Mouse (Mus musculus) cerebellum, postnatal 14 days (tissue): ENCODE measurements around the gene Ckap4.
A peak's percentile ranks its signal among the peaks of the same experiment; 100 is the strongest.
"Not testable (repeated sequence)": the region's sequence is repeated elsewhere in the genome, so short reads cannot be mapped to it uniquely, and the experiment has no call there.

ENCODE experiments used
- DNase-seq, 2 experiments: peaks; one replicate each; pipeline ENCODE4 v3.0.0; 2021; ENCODE audit warnings: mixed read lengths in 2 of 2

Ckap4 gene

DNA sequence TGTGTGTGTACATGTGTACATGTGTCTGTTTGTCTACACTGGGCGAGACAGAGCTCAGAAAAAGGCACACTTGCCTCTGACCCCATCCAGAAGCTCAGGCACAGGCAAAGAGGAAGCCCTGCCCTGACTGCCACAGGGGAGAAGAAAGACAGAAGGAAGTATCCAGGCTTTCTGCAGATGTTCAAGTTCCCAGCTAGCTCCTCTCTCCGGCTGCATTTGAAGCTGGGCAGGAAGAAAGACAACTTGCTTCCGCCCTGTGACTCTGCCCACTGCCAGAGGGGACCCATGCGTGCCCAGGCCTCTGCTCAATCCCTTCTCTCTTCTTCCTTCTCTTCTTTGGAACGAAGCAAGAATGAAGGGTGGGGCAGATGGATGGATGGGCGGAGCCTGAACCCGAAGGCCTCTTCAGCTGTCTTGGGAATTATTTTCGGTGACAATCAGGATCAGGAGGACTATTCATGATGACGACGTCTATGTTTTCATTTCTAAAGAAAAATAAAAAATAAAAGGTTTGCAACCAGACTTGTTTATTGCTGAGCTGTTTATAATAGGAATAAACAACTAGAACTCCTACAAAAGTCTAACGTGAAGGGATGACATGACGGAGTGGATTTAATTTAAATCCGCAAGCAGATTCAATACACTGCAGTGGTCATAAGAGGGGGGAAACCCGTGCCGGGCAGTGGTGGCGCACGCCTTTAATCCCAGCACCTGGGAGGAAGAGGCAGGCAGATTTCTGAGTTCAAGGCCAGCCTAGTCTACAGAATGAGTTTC is 15.5 kb upstream of the Ckap4 start:
- no peak for DNase-seq

DNA sequence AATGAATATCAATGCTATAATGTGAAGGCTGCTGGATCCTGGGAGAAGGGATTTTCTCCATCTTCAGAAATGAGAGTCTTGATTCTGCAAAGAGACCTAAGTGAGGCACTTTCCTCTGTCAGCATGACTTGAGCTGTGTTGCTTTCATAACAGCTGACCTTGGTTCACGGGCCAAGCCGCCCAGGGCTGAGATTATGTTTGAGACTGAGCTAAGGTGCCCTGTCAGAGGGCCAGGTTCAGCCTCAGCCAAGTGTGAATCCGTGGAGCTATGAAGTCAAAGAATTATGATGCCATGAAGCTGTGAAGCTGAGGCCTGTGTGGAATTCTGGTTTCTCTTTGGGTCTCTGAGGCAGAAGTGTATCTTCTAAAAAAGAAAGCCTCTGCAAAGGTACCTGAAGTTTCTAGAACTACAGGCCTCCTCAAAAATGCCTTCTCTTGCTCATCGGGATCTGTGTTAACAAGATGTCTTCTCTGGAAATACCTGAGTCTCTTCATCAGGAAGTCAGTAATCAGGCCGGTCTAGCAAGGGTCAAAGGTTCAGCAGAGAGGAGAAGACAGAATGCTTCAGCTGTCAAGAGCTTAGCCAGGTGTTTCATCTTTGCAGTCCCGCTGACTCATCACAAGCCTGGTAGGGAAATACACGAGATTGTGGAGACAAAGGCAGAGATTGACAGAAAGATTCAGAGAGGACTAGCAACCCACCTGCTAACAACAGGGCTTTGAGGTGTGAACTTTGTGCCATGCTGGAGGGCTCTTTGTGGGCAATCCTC is 11.2 kb upstream of the Ckap4 start:
- DNase-seq = no peak

GRCm38 (mm10) chr10:84542802-84543658 is 9.2 kb upstream of the Ckap4 start:
- no peak for DNase-seq

- no peak for DNase-seq
These were observed 5.8 kb upstream of the Ckap4 start for GRCm38 (mm10) chr10:84539651-84540050.

GRCm38 (mm10) chr10:84535859-84536258 is 2.0 kb upstream of the Ckap4 start:
- DNase-seq = peak; percentile 54 to 73

DNA sequence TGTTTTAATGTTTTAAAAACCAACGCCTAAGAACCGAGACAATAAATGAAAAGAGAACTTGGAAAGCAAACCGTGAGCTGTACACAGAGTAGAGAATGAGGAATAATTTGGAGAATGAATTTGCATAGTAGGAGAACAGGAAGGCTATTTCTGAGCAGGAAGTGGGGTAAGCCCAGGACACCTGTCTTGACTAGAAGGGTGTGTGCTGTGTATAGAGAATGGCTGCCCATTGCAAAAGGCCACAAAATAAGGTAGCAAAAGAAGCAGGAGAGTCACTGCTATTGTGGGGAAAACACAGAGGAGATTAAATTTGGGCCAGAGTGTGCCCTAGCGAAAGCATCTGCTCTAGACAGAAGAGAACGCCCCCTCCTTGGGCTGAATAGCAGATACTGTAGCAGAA is 1.6 kb upstream of the Ckap4 start:
- no peak for DNase-seq

DNA sequence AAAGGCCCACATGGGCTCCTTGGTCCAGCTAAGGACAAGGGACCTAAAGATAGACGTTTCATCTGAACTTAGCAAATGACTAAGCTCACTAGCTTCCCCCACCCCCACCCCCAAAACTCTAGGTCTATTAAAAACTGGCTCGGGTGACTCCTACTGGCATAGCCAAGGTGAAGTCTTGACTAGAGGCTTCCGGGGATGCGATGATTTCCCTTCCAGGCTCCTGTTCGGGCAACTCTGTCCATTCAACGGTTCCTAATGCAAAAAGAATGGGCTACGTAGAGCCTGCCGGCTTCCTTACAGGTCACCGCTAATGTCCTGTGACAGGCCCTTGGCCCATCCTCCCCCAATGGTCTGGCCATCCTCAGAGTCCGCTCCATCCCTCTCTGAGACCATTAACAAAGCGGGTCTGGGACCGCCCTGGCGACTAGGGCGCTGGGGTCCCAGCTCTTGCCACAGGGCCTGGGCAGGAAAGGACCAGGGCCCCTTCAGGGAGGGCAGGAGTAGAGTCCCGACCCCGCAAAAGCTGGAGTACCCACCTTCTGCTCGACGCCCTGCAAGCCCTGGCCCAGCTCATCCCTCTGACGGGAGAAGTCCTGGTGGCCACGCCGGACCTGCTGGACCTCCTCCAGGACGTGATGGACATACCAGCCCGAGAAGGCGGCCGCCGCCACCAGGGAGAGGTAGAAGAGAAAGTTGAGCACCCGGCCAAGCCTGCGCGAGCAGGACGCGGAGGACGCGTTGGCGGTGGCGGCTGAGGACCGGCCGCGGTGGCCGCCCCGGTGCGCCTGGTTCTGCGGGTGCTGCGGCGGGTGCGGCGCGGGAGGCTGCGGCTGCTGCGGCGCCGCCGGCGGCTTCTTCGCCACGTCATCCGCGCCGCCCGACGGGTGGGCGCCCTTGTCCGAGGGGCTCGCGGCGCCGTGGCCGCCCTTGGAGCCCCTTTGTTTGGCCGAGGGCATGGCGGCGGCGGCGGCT is 665 bp downstream of the Ckap4 start:
- DNase-seq = peak; percentile 80 to 86

DNA sequence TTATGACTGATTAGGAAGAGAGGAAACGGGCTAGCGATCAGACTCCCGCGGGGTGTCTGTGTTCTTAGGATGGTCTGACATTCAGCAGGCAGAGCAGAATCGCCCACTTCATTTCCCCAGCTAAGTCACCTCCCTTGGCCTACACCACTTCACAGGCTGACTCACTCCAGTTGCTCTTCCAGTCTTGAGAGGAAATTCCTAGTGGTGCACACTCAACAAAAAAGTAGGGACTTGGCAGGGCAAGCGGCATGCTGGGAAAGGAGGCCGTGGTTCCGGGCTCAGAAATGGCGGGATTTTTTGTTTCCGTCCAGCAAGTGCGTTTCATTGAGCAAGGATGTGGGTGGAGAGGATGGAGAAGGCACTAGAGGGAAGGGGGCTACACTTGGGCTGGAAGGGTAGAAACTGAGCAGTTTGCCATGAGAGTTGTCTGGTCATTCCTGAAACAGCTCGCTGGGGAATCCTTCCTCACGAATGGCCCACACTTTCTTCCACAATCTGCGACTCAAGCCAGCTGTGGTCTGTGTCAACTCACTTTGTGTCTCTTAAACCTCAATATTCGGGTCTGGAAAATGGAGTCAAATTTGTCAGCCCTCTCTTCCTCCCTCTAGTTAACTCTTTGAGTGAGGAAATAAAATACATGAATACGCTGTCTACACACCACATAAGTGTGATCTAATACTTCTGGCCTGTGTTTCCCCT is 1.5 kb downstream of the Ckap4 start:
- DNase-seq = no peak

- no peak for DNase-seq
These were observed 2.3 kb downstream of the Ckap4 start for GRCm38 (mm10) chr10:84531576-84531975.

- DNase-seq = no peak
These were observed 3.5 kb downstream of the Ckap4 start for GRCm38 (mm10) chr10:84530388-84530787.

- DNase-seq = no peak
These were observed 6.2 kb downstream of the Ckap4 start for GRCm38 (mm10) chr10:84527631-84528030.

DNA sequence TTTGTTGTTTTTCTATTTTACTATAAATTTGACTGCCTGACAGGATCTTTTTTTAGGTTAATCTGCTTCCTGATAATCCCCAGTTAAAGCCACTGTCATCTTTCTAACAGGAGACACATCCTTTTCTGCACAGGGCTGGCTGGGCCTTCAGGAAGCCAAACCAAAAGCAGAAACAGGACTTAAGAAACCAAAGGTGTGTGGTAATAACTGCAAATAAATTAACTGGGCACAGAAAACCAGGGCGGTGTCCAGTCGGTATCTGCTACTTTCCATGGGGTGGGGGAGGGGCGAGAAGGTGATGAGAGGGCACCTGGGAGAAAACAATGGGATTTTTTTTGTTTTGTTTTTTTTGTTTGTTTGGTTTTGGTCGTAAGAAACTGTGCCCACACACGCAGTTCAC is 6.8 kb downstream of the Ckap4 start:
- no peak for DNase-seq

GRCm38 (mm10) chr10:84526488-84526887 is 7.4 kb downstream of the Ckap4 start:
- no peak for DNase-seq

- peak in 1 of 2 experiments; percentile 45 for DNase-seq
These were observed 10.2 kb downstream of the Ckap4 start for GRCm38 (mm10) chr10:84523682-84524081.

DNA sequence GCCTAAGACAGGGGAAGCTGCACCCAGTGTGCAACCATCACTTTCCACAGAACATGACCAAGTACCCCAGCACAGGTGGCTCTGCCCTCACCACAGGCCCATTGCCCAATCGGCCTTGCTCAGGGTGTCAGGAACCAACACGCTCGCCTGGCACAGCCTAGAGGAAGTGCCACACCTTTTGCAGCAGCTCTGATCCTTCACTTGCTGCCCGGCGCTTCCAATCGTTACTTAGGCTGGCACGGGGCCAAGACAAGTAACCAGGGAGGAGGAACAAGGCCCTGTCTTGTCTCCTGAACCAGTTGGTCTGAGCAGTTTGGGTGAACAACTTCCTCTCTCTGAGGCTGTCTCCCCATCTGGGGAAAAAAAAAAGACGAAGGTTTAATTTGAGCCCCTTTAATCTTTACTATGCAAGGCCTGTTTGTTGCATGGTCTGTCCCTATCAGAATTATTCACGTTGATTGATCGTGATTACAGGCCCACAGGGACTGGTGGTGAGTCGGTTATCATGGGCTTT is 17.4 kb downstream of the Ckap4 start:
- DNase-seq = peak in 1 of 2 experiments; percentile 42

- not testable (repeated sequence) for DNase-seq
These were observed 17.9 kb downstream of the Ckap4 start for GRCm38 (mm10) chr10:84515980-84516379.

DNA sequence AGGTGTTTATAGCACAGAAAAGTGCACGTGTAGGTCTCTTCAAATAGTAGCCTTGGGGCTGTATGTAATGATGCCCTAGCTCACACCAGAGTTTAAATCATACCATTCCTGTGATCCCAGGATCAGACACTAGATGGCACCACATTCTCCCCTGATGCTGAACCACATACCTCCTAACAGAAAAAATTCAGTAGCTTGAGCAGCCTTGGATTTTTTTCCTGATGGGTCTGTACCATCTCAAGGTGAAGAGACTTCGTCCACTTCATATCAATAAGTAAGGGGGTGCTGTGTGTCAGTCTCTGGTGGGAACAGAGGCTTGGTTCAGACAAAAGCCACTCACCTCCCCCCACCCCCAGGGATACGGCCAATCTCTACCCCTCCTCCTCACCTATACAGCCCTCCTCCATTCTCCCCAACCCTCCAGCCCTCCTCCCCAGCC is 18.3 kb downstream of the Ckap4 start:
- peak; percentile 89 to 90 for DNase-seq

- peak; percentile 74 to 82 for DNase-seq
These were observed 19.8 kb downstream of the Ckap4 start for GRCm38 (mm10) chr10:84514038-84514578.

- DNase-seq = no peak
These were observed 21.1 kb downstream of the Ckap4 start for GRCm38 (mm10) chr10:84512766-84513165.

DNA sequence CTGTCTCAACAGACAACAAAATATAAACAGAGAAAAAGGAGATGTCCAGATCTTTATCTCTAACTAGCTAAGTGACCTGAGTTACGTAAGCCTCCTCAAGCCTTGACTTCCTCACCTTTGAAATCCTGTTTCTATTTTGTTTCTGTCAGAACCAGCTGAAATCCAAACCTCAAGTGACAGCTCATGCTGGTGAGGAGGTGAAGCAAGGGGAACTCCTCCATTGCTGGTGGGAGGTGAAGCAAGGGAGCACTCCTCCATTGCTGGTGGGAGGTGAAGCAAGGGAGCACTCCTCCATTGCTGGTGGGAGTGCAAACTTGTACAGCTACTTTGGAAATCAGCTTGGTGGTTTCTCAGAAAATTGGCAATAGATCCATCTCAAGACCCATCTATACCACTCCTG is 25.3 kb downstream of the Ckap4 start:
- no peak for DNase-seq

DNA sequence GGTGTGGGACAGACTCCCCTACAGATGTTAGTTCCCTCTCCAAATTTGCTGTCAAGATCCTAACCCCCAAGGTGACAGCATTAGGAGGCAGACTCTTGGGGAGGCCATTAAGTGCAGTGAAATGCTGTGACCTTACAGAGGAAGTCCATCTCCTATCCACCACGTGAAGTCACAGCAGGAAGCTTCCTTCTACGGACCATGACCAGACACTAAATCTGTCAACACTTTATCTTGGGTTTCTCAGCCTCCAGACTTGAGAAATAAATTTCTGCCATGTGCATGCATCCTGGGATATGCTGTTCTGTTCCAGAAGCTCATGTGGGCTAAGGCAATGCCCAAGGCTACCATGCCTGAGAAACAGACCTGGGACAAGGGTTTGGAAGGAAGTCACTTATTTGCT is 35.0 kb downstream of the Ckap4 start:
- no peak for DNase-seq
